Comparison of ENCODE assay signal across 8 mouse cellular contexts in genomic region chr19:42744162-42744586, GRCm38 (mm10). TPM values are rescaled to one million over a fixed set of nuclear protein-coding genes. Genes with fewer than 3 reads are reported as not detected.
A peak's percentile ranks its signal among the peaks of the same experiment; 100 is the strongest.
DNase-seq lines count a peak whose midpoint lies in the region; ATAC-seq lines count a peak whose summit lies in the region.

No protein-coding gene starts in this region.

- peaks cover 45% of the 10 kb centered on the region for H3K4me1 ChIP-seq in embryonic facial prominence, embryonic 13.5 days
- peaks cover 14% of the 10 kb centered on the region for H3K4me1 ChIP-seq in kidney, embryonic 15.5 days
- H3K4me1 ChIP-seq in limb, embryonic 15.5 days, result peaks cover 43% of the 10 kb centered on the region
- H3K4me1 ChIP-seq in midbrain, embryonic 15.5 days, result 0 out of 2 replicates have a peak, but pooled peaks cover 4% of the 10 kb centered on the region

- no peak overlapping the region for H3K27ac ChIP-seq in embryonic facial prominence, embryonic 13.5 days
- H3K27ac ChIP-seq in kidney, embryonic 15.5 days, result 0 out of 2 replicates have a peak overlapping the region, but pooled peaks have one; percentile 4
- peak overlapping the region; percentile 43; the same call in 1 of the 2 replicates for H3K27ac ChIP-seq in limb, embryonic 15.5 days
- H3K27ac ChIP-seq in midbrain, embryonic 15.5 days, result no peak overlapping the region

- H3K27me3 ChIP-seq in embryonic facial prominence, embryonic 13.5 days, result no peaks in the 10 kb centered on the region
- H3K27me3 ChIP-seq in kidney, embryonic 15.5 days, result peaks cover 5% of the 10 kb centered on the region; the same call in 1 of the 2 replicates
- H3K27me3 ChIP-seq in limb, embryonic 15.5 days, result no peaks in the 10 kb centered on the region
- no peaks in the 10 kb centered on the region for H3K27me3 ChIP-seq in midbrain, embryonic 15.5 days (replicated peaks)

- DNase-seq in 416B (ENCODE audit: low read depth), result peak; percentile 65
- peak; percentile 83 for DNase-seq in NIH3T3 (ENCODE audit: low read depth)
- peak; percentile 37 for DNase-seq in heart, adult 8-10 months (ENCODE audit: low spot score)
- DNase-seq in thymus, postnatal 4 days, result peak; percentile 48

- H3K9me3 ChIP-seq in embryonic facial prominence, embryonic 13.5 days, result no peaks in the 10 kb centered on the region
- H3K9me3 ChIP-seq in kidney, embryonic 15.5 days (replicated peaks), result no peaks in the 10 kb centered on the region
- H3K9me3 ChIP-seq in limb, embryonic 15.5 days, result no peaks in the 10 kb centered on the region
- no peaks in the 10 kb centered on the region for H3K9me3 ChIP-seq in midbrain, embryonic 15.5 days

- H3K9ac ChIP-seq in embryonic facial prominence, embryonic 13.5 days, result no peak overlapping the region
- H3K9ac ChIP-seq in kidney, embryonic 15.5 days, result no peak overlapping the region
- H3K9ac ChIP-seq in limb, embryonic 15.5 days, result no peak overlapping the region
- H3K9ac ChIP-seq in midbrain, embryonic 15.5 days, result no peak overlapping the region

- H3K4me2 ChIP-seq in embryonic facial prominence, embryonic 13.5 days, result no peak overlapping the region
- no peak overlapping the region for H3K4me2 ChIP-seq in kidney, embryonic 15.5 days
- H3K4me2 ChIP-seq in limb, embryonic 15.5 days, result no peak overlapping the region
- H3K4me2 ChIP-seq in midbrain, embryonic 15.5 days, result no peak overlapping the region

- no peaks in the 10 kb centered on the region for H3K36me3 ChIP-seq in embryonic facial prominence, embryonic 13.5 days
- no peaks in the 10 kb centered on the region for H3K36me3 ChIP-seq in kidney, embryonic 15.5 days
- no peaks in the 10 kb centered on the region for H3K36me3 ChIP-seq in limb, embryonic 15.5 days
- no peaks in the 10 kb centered on the region for H3K36me3 ChIP-seq in midbrain, embryonic 15.5 days (replicated peaks)

- 15% methylated on average over 4 of the region's 4 CpGs for WGBS in embryonic facial prominence, embryonic 13.5 days
- 20% methylated on average over 4 of the region's 4 CpGs for WGBS in kidney, embryonic 15.5 days
- WGBS in limb, embryonic 15.5 days, result 20% methylated on average over 4 of the region's 4 CpGs
- WGBS in midbrain, embryonic 15.5 days, result 26% methylated on average over 4 of the region's 4 CpGs

- peak; percentile 68 for ATAC-seq in embryonic facial prominence, embryonic 13.5 days (ENCODE audit: insufficient number of reproducible peaks, insufficient read depth, low FRiP score, low TSS enrichment, low read depth)
- ATAC-seq in kidney, embryonic 15.5 days (replicated peaks; ENCODE audit: low FRiP score), result peak; percentile 82
- peak; percentile 49; the same call in 1 of the 2 replicates for ATAC-seq in limb, embryonic 15.5 days (ENCODE audit: insufficient number of reproducible peaks, low FRiP score, low TSS enrichment, low read depth)
- ATAC-seq in midbrain, embryonic 15.5 days (replicated peaks), result peak; percentile 77

- no peak overlapping the region for H3K4me3 ChIP-seq in embryonic facial prominence, embryonic 13.5 days
- H3K4me3 ChIP-seq in kidney, embryonic 15.5 days (replicated peaks), result no peak overlapping the region
- H3K4me3 ChIP-seq in limb, embryonic 15.5 days, result no peak overlapping the region
- H3K4me3 ChIP-seq in midbrain, embryonic 15.5 days, result no peak overlapping the region

RNA-seq across cellular contexts. Expression of gene Pyroxd2, which starts 8.4 kb away (rescaled TPM):
- 1.8 and 2.0 TPM in 2 replicates for polyA plus RNA-seq in embryonic facial prominence, embryonic 13.5 days (2015; fragmentation: Nextera tagmentation; extraction: Ambion mirVana)
- 1 to 10 TPM; 3.8 to 5.8 (median 4.5) TPM for total RNA-seq in heart, adult 8-10 months (2022)
- 5.5 and 6.4 TPM in 2 replicates for polyA plus RNA-seq in kidney, embryonic 15.5 days (2015; fragmentation: Nextera tagmentation; extraction: Ambion mirVana)
- 3.1 and 3.5 TPM in 2 replicates for polyA plus RNA-seq in limb, embryonic 15.5 days (2015; fragmentation: Nextera tagmentation; extraction: Ambion mirVana)
- polyA plus RNA-seq in midbrain, embryonic 15.5 days (2015; fragmentation: Nextera tagmentation; extraction: Ambion mirVana), result 1.8 and 2.1 TPM in 2 replicates

RNA-seq across cellular contexts. Expression of gene Hps1, which starts 35.6 kb away (rescaled TPM):
- polyA plus RNA-seq in embryonic facial prominence, embryonic 13.5 days (2015; fragmentation: Nextera tagmentation; extraction: Ambion mirVana), result 16.6 and 17.3 TPM in 2 replicates
- 1 to 10 TPM; 1.1 to 2.7 (median 1.7) TPM for total RNA-seq in heart, adult 8-10 months (2022)
- polyA plus RNA-seq in kidney, embryonic 15.5 days (2015; fragmentation: Nextera tagmentation; extraction: Ambion mirVana), result 14.7 and 14.8 TPM in 2 replicates
- polyA plus RNA-seq in limb, embryonic 15.5 days (2015; fragmentation: Nextera tagmentation; extraction: Ambion mirVana), result 15.3 and 16.8 TPM in 2 replicates
- 11.8 and 12.6 TPM in 2 replicates for polyA plus RNA-seq in midbrain, embryonic 15.5 days (2015; fragmentation: Nextera tagmentation; extraction: Ambion mirVana)

Comparison
In these comparisons a context has a peak if more than half of its experiments do, and no peak if none do; other contexts are left out.
1. H3K27ac ChIP-seq: peak in kidney, embryonic 15.5 days (single experiment) and limb, embryonic 15.5 days (single experiment); none in embryonic facial prominence, embryonic 13.5 days (single experiment) and midbrain, embryonic 15.5 days (single experiment).
2. Peak in every context shown above with its lines, with median percentiles within 50 percentile points of each other: DNase-seq and ATAC-seq.